Mouse (Mus musculus): ENCODE results near the gene Mvb12b. TPM values are rescaled to one million over a fixed set of nuclear protein-coding genes. Genes with fewer than 3 reads are reported as not detected.

Gene Mvb12b
- total RNA-seq, 2 experiments from 2014 or later: 91.3 to 97.1 TPM

- intact Hi-C loops (cut with DNase I): no loop called here
- DNase-seq (ENCODE audit: low spot score in 2 of 2): no peak
Observed at GRCm38 (mm10) chr2:33764476-33764875, 123.3 kb downstream of the Mvb12b start.

DNA sequence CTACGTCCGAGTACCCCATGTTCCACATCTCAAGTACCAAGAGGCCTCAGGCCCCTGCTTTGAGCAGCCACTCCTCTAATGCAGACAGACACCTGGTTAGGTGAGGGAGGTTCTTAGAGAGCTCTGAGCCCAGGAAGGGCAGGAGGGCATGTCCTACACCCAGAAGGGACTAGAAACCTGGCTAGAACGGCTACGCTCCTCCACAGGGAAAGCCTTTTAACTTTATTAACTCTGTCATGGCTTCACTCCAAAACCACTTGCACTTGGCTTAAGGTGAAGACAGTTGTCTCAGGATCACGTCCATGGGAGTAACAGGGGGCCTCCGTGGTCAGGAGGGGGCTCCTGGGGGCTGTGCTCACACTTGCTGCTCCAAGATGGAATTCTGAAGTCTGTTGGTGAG, 125.5 kb downstream of the Mvb12b start:
- intact Hi-C loops (cut with DNase I): no loop called here
- DNase-seq (ENCODE audit: low spot score in 2 of 2): no peak

DNA sequence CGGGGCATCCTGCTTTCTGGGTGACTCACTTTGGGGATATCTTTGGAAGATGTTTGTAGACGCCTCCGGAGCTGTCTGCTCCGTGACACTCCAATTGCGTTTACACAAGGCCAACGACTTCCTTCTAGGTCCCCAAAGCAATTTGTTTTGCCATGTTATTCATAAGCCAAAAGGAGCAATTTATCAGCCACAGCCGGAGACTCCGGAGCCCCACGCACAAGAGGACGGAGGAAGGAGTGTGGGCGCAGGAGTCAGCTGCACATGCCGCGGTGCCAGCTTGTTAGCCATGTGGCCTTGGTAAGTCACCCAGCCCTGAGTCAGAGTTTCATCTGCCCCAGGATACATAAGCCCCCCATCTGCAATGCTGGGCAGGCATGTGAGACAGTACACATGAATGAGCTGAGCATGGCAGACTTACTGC, 127.2 kb downstream of the Mvb12b start:
- intact Hi-C loops (cut with DNase I): no loop called here
- peak; percentile 37 to 59 for DNase-seq (ENCODE audit: low spot score in 2 of 2)

GRCm38 (mm10) chr2:33759447-33759846, 128.3 kb downstream of the Mvb12b start:
- intact Hi-C loops (cut with DNase I): loop anchor here (10.0 kb wide), 1 partner anchor 875 kb away; no protein-coding TSS in a partner anchor

GRCm38 (mm10) chr2:33755633-33756020, 132.1 kb downstream of the Mvb12b start:
- intact Hi-C loops (cut with DNase I): loop anchor here (10.0 kb wide), 1 partner anchor 879 kb away; no protein-coding TSS in a partner anchor
- DNase-seq (ENCODE audit: low spot score in 2 of 2): peak; percentile 45 to 51

More at GRCm38 (mm10) chr2:33759447-33759846, 128.3 kb downstream of the Mvb12b start:
- DNase-seq (ENCODE audit: low spot score in 2 of 2): no peak

- intact Hi-C loops (cut with DNase I): loop anchor here (10.0 kb wide), 1 partner anchor 880 kb away; no protein-coding TSS in a partner anchor
- DNase-seq (ENCODE audit: low spot score in 2 of 2): peak in 1 of 2 experiments; percentile 34
Observed at GRCm38 (mm10) chr2:33754980-33755632, 132.6 kb downstream of the Mvb12b start.

GRCm38 (mm10) chr2:33754317-33754633, 133.5 kb downstream of the Mvb12b start:
- no peak for DNase-seq (ENCODE audit: low spot score in 2 of 2)
- intact Hi-C loops (cut with DNase I): loop anchor here (10.0 kb wide), 1 partner anchor 881 kb away; no protein-coding TSS in a partner anchor

GRCm38 (mm10) chr2:33753630-33754316, 134.0 kb downstream of the Mvb12b start:
- intact Hi-C loops (cut with DNase I): loop anchor here (10.0 kb wide), 1 partner anchor 881 kb away; no protein-coding TSS in a partner anchor
- peak; percentile 83 to 88 for DNase-seq (ENCODE audit: low spot score in 2 of 2)

GRCm38 (mm10) chr2:33750611-33751010, 137.1 kb downstream of the Mvb12b start:
- intact Hi-C loops (cut with DNase I): loop anchor here (10.0 kb wide), 1 partner anchor 884 kb away; no protein-coding TSS in a partner anchor
- no peak for DNase-seq (ENCODE audit: low spot score in 2 of 2)

DNA sequence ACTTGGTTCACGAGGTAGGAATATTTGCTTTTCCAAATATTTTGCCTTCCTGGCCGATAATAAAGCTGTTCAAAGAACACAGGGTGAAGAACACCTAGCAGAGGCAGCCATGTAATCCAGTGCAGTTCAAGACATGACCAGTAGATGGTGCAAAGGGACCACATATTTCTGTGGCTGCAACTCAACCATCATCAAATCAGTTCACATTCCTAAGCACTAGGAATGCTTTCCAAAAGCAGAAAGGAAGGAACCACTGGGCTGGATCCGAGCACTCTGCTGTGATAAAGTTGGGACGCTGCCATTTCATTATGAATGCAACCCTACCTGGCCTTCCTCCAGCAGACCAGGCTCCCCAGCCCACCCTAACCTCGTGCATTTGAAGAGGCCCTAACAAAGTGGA, 141.3 kb downstream of the Mvb12b start:
- peak; percentile 93 to 94 for DNase-seq (ENCODE audit: low spot score in 2 of 2)
- intact Hi-C loops (cut with DNase I): loop anchor here (5.0 to 10.0 kb wide), 2 partner anchors 58 to 211 kb away; no protein-coding TSS in a partner anchor

DNA sequence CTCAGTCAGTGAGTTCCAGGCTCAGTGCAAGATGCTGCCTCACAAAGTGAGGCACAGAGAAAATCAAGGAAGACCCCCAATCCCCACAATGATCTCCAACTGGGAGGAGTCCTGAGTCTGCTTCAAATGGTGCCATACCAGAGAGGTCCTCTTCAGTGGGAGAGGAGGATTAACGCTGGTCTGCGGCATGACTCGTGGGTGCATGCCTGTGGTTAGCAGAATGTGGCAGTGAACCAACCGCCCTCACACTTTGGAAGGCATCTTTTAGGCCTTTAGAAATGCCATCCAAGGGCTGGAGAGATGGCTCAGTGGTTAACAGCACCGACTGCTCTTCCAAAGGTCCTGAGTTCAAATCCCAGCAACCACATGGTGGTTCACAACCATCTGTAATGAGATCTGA, 142.0 kb downstream of the Mvb12b start:
- no peak for DNase-seq (ENCODE audit: low spot score in 2 of 2)
- intact Hi-C loops (cut with DNase I): loop anchor here (5.0 to 10.0 kb wide), 2 partner anchors 59 to 212 kb away; no protein-coding TSS in a partner anchor

- intact Hi-C loops (cut with DNase I): no loop called here
- no peak for DNase-seq (ENCODE audit: low spot score in 2 of 2)
Observed at GRCm38 (mm10) chr2:33737128-33737527, 150.6 kb downstream of the Mvb12b start.

GRCm38 (mm10) chr2:33736722-33737121, 151.0 kb downstream of the Mvb12b start:
- DNase-seq (ENCODE audit: low spot score in 2 of 2): peak; percentile 70 to 84
- intact Hi-C loops (cut with DNase I): no loop called here

- DNase-seq (ENCODE audit: low spot score in 2 of 2): peak; percentile 76 to 92
- intact Hi-C loops (cut with DNase I): loop anchor here (1.0 to 2.0 kb wide), 2 partner anchors 53 to 248 kb away; no protein-coding TSS in a partner anchor
Observed at GRCm38 (mm10) chr2:33734781-33735485, 152.8 kb downstream of the Mvb12b start.

GRCm38 (mm10) chr2:33729701-33730100, 158.0 kb downstream of the Mvb12b start:
- intact Hi-C loops (cut with DNase I): no loop called here
- no peak for DNase-seq (ENCODE audit: low spot score in 2 of 2)

DNA sequence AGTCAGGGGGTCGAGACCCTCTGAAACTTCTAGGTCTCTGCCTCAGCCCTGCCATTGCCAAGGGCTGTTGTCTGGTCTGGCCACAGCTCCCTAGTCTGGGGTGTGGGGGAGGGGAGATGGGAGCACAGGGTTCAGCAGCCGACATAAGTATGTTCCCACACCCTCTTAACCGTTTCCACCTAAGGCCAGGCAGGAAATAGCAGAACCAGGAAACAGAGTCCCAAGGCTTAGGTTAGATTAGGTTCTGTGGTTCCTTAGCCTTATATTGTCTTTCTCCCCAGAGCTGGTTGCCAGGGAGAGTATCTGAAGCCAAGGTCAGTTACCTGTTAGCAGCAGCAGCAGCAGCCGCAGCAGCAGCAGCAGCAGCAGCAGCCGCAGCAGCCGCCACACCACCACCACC, 160.5 kb downstream of the Mvb12b start:
- DNase-seq (ENCODE audit: low spot score in 2 of 2): no peak
- intact Hi-C loops (cut with DNase I): no loop called here

GRCm38 (mm10) chr2:33720380-33720898, 167.3 kb downstream of the Mvb12b start:
- no peak for DNase-seq (ENCODE audit: low spot score in 2 of 2)
- intact Hi-C loops (cut with DNase I): no loop called here

DNA sequence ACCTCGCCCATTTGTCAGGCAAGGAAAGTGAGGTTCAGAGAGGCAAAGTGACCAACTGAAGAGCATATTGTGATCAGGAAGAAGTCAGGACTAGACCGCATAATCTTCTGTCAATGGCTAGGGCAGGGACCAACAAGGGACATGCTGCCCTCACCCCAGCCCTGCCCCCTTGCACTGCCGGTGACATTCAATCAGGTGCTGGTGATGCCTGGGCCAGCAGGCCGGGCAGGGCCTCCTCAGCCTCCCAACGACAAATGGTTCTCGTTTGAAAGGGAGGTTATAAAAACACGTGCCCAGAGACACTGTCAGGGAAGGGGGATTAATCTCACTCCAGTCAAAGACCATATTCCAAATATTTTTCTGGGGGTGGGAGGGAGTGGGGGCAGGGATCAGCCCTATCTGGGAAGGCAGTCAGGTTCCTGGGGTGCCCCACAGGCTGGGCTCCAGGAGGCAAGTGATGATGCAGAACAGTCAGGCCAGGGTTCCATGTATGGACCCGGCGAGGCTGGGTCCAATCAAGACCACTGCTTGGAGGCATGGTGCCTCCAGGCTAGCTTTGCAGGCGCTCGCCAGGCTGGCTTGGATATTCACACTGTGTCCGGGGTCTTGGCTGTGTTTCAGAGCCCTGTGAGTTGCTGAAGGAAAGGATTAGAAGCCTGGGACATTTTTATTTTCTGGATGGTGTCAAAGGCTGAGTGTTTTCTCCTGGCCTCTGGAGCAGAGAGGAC, 168.2 kb downstream of the Mvb12b start:
- DNase-seq (ENCODE audit: low spot score in 2 of 2): no peak
- intact Hi-C loops (cut with DNase I): no loop called here

DNA sequence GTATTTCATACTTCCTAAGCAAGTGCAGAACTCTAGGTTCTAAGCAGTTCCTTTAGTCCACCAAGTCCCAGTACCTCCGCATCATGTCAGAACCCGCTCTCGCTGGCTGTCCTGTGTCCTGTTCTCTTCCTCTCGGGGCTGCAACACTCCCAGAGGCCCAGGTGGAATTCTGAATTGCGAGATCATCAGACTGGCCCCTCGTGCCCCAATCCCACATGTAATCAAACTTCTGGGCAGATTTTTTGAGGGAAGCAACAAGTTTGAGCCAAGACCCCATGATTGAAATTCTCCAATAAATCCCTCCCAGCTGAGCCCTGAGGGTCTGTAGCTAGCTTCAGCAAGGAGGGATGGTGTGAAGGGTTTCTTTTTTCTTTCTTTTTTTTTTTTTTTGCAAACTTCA, 169.2 kb downstream of the Mvb12b start:
- intact Hi-C loops (cut with DNase I): no loop called here
- DNase-seq (ENCODE audit: low spot score in 2 of 2): no peak
